Comparison of ENCODE assay signal across 8 mouse cellular contexts in genomic region chr19:5067867-5068569, GRCm38 (mm10). TPM values are rescaled to one million over a fixed set of nuclear protein-coding genes. Genes with fewer than 3 reads are reported as not detected.
DNase-seq lines count a peak whose midpoint lies in the region; ATAC-seq and TF ChIP-seq lines count a peak whose summit lies in the region.

Gene Cd248, plus strand, starts transcription at chr19:5068078.

- H3K36me3 ChIP-seq in E14TG2a.4 (ENCODE audit: insufficient read depth, low read length), result no peaks in the 10 kb centered on the region
- H3K36me3 ChIP-seq in hindbrain, embryonic 12.5 days, result no peaks in the 10 kb centered on the region
- H3K36me3 ChIP-seq in limb, embryonic 15.5 days, result no peaks in the 10 kb centered on the region

- WGBS in hindbrain, embryonic 12.5 days, result 1% methylated on average over 55 of the region's 56 CpGs
- WGBS in limb, embryonic 15.5 days, result under 1% methylated on average over 52 of the region's 56 CpGs

- H3K4me3 ChIP-seq in E14TG2a.4 (replicated peaks; ENCODE audit: low read length), result peak within 1 kb of the TSS; percentile 79
- H3K4me3 ChIP-seq in hindbrain, embryonic 12.5 days, result peak within 1 kb of the TSS; percentile 37
- peak within 1 kb of the TSS; percentile 67 for H3K4me3 ChIP-seq in limb, embryonic 15.5 days

- H3K4me1 ChIP-seq in E14TG2a.4 (replicated peaks; ENCODE audit: low read depth, low read length), result peaks cover 73% of the 10 kb centered on the region
- H3K4me1 ChIP-seq in hindbrain, embryonic 12.5 days, result peaks cover 62% of the 10 kb centered on the region
- peaks cover 66% of the 10 kb centered on the region for H3K4me1 ChIP-seq in limb, embryonic 15.5 days

- no peaks in the 10 kb centered on the region for H3K9me3 ChIP-seq in E14TG2a.4 (ENCODE audit: low read length)
- no peaks in the 10 kb centered on the region for H3K9me3 ChIP-seq in hindbrain, embryonic 12.5 days (replicated peaks)
- H3K9me3 ChIP-seq in limb, embryonic 15.5 days, result no peaks in the 10 kb centered on the region

- H3K9ac ChIP-seq in hindbrain, embryonic 12.5 days, result peak within 1 kb of the TSS; percentile 47
- peak within 1 kb of the TSS; percentile 80 for H3K9ac ChIP-seq in limb, embryonic 15.5 days

- peak within 1 kb of the TSS; percentile 85 for H3K4me2 ChIP-seq in hindbrain, embryonic 12.5 days (replicated peaks)
- peak within 1 kb of the TSS; percentile 91 for H3K4me2 ChIP-seq in limb, embryonic 15.5 days

- peak; percentile 79 for DNase-seq in adrenal gland, postnatal 10 days
- DNase-seq in gastrocnemius, adult 18-20 months (ENCODE audit: low spot score), result peak; percentile 75
- peak; percentile 79 for DNase-seq in neural tube, embryonic 10.5 days (ENCODE audit: extremely low spot score, low spot score)
- no peak for DNase-seq in spleen, adult 18-20 months
- no peak for DNase-seq in left cerebral cortex, adult 9 months (ENCODE audit: low spot score in 2 of 2)

- peak within 1 kb of the TSS; percentile 36; the same call in 1 of the 2 replicates for H3K27ac ChIP-seq in hindbrain, embryonic 12.5 days
- H3K27ac ChIP-seq in limb, embryonic 15.5 days, result peak within 1 kb of the TSS; percentile 96

- H3K27me3 ChIP-seq in E14TG2a.4 (ENCODE audit: insufficient read depth, low read length), result peaks cover 51% of the 10 kb centered on the region
- peaks cover 37% of the 10 kb centered on the region for H3K27me3 ChIP-seq in hindbrain, embryonic 12.5 days
- peaks cover 3% of the 10 kb centered on the region; the same call in 1 of the 2 replicates for H3K27me3 ChIP-seq in limb, embryonic 15.5 days

- TF ChIP-seq CTCF in E14TG2a.4 (conservative IDR thresholded peaks at IDR 0.05; ENCODE audit: low read length), result no peak

- 0 out of 2 replicates have a peak, but pooled peaks have one; percentile 3 for ATAC-seq in hindbrain, embryonic 12.5 days (ENCODE audit: low FRiP score)
- peak; percentile 64 for ATAC-seq in limb, embryonic 15.5 days (ENCODE audit: insufficient number of reproducible peaks, low FRiP score, low TSS enrichment, low read depth)

RNA-seq across cellular contexts. Expression of gene Cd248, which starts in this region (rescaled TPM):
- total RNA-seq in adrenal gland, postnatal 10 days (2021), result 10 to 100 TPM; 28.1 to 37.5 TPM
- 10 to 100 TPM in 1 of 2 experiments, 1 to 10 TPM in 1; 6.3 to 11.8 TPM for total RNA-seq in gastrocnemius, adult 18-20 months (2021)
- polyA plus RNA-seq in hindbrain, embryonic 12.5 days (2016; fragmentation: Nextera tagmentation; extraction: Ambion mirVana), result 32.0 and 41.9 TPM in 2 replicates
- 95.9 and 117 TPM in 2 replicates for polyA plus RNA-seq in limb, embryonic 15.5 days (2015; fragmentation: Nextera tagmentation; extraction: Ambion mirVana)

Comparison
In these comparisons a context has a peak if more than half of its experiments do, and no peak if none do; other contexts are left out.
1. DNase-seq: peak in adrenal gland, postnatal 10 days (single experiment), gastrocnemius, adult 18-20 months (single experiment) and neural tube, embryonic 10.5 days (single experiment); none in spleen, adult 18-20 months (0 of 2) and left cerebral cortex, adult 9 months (0 of 2).
2. Peak in every context shown above with its lines, with median percentiles within 50 percentile points of each other: H3K4me3 ChIP-seq.